Mouse (Mus musculus) limb, embryonic 15.5 days (tissue): ENCODE results near the gene Kdelr1. TPM values are rescaled to one million over a fixed set of nuclear protein-coding genes. Genes with fewer than 3 reads are reported as not detected.

ENCODE experiments used
- ATAC-seq: fragments of 200-750 bp; cut with Nextera tagmentation; 2 replicates; pipeline ENCODE4 v1.8.0; 2017; ENCODE audit warnings: low read depth, moderate TSS enrichment; ENCODE audit not compliant: insufficient number of reproducible peaks, low FRiP score, low TSS enrichment
- H3K27ac ChIP-seq: fragments of 300-500 bp; sonication (generic); 2 replicates; pipeline ENCODE4 v1.5.1; 2015; ENCODE audit warnings: moderate library complexity, mild to moderate bottlenecking, inconsistent platforms
- H3K27me3 ChIP-seq: fragments of 300-500 bp; sonication (generic); 2 replicates; pipeline ENCODE4 v1.6.1; 2015; ENCODE audit warnings: inconsistent platforms
- H3K36me3 ChIP-seq: fragments of 300-500 bp; sonication (generic); 2 replicates; pipeline ENCODE4 v1.6.1; 2015; ENCODE audit warnings: inconsistent platforms
- H3K4me1 ChIP-seq: fragments of 300-500 bp; sonication (generic); 2 replicates; pipeline ENCODE4 v1.6.1; 2015; ENCODE audit warnings: inconsistent platforms
- H3K4me2 ChIP-seq: fragments of 300-500 bp; sonication (generic); 2 replicates; pipeline ENCODE4 v1.6.1; 2015; ENCODE audit warnings: mild to moderate bottlenecking, inconsistent platforms
- H3K4me3 ChIP-seq: fragments of 300-500 bp; sonication (generic); 2 replicates; pipeline ENCODE4 v1.5.1; 2015; ENCODE audit warnings: mild to moderate bottlenecking, inconsistent platforms
- H3K9ac ChIP-seq: fragments of 300-500 bp; sonication (generic); 2 replicates; pipeline ENCODE4 v1.6.1; 2015; ENCODE audit warnings: inconsistent platforms
- H3K9me3 ChIP-seq: fragments of 300-500 bp; sonication (generic); 2 replicates; pipeline ENCODE4 v1.6.1; 2016; ENCODE audit warnings: inconsistent platforms
- WGBS: fragments of 180-500 bp; shearing (Covaris S2); methylation state at CpG from one replicate; pipeline ENCODE4 v1.1.7; 2015; 5-methylcytosine and 5-hydroxymethylcytosine counted together
- polyA plus RNA-seq: library from polyadenylated mRNA; unstranded; fragments of >200 nt; fragmentation: Nextera tagmentation; extraction: Ambion mirVana; gene quantifications from 2 replicates; pipeline ENCODE4 v1.2.1, GENCODE M21; 2015

Kdelr1 gene
- polyA plus RNA-seq, 1 experiment from 2014 or later, result 97.8 TPM

GRCm38 (mm10) chr7:45901562-45901961 is 29.0 kb downstream of the Kdelr1 start:
- Histone ChIP-seq H3K4me1 (peaks cover 6% of the 10 kb centered on the region; the same call in 1 of the 2 replicates), H3K4me2 (no peak overlapping the region), H3K9ac (no peak overlapping the region), H3K9me3 (no peaks in the 10 kb centered on the region), H3K36me3 (no peaks in the 10 kb centered on the region), H3K27ac (no peak overlapping the region), H3K4me3 (no peak overlapping the region), H3K27me3 (no peaks in the 10 kb centered on the region)
- no peak for ATAC-seq
- 51% methylated on average over 5 of the region's 5 CpGs for WGBS

- no peaks in the 10 kb centered on the region for H3K27me3 ChIP-seq
- WGBS, result 57% methylated on average over 12 of the region's 12 CpGs
- no peak overlapping the region for H3K9ac ChIP-seq
- H3K36me3 ChIP-seq, result no peaks in the 10 kb centered on the region
- no peak for ATAC-seq
- no peak overlapping the region for H3K4me2 ChIP-seq
- H3K9me3 ChIP-seq, result no peaks in the 10 kb centered on the region
- H3K4me1 ChIP-seq, result peaks cover 1% of the 10 kb centered on the region; the same call in 1 of the 2 replicates
- no peak overlapping the region for H3K4me3 ChIP-seq
- H3K27ac ChIP-seq, result no peak overlapping the region
These were observed 30.0 kb downstream of the Kdelr1 start for GRCm38 (mm10) chr7:45902481-45903002.

- 84% methylated on average over 9 of the region's 9 CpGs for WGBS
- H3K4me2 ChIP-seq, result no peak overlapping the region
These were observed 34.0 kb downstream of the Kdelr1 start for GRCm38 (mm10) chr7:45906622-45907021.

GRCm38 (mm10) chr7:45908384-45908783 is 35.8 kb downstream of the Kdelr1 start:
- no peaks in the 10 kb centered on the region for H3K9me3 ChIP-seq
- no peaks in the 10 kb centered on the region for H3K27me3 ChIP-seq
- peaks cover 27% of the 10 kb centered on the region for H3K36me3 ChIP-seq
- H3K9ac ChIP-seq, result no peak overlapping the region
- no peak overlapping the region for H3K4me2 ChIP-seq
- H3K27ac ChIP-seq, result no peak overlapping the region
- no peaks in the 10 kb centered on the region for H3K4me1 ChIP-seq
- ATAC-seq, result no peak
- no peak overlapping the region for H3K4me3 ChIP-seq

More at GRCm38 (mm10) chr7:45906622-45907021, 34.0 kb downstream of the Kdelr1 start:
- no peak overlapping the region for H3K27ac ChIP-seq
- H3K4me1 ChIP-seq, result no peaks in the 10 kb centered on the region
- H3K9me3 ChIP-seq, result no peaks in the 10 kb centered on the region
- H3K36me3 ChIP-seq, result peaks cover 24% of the 10 kb centered on the region
- H3K9ac ChIP-seq, result no peak overlapping the region
- ATAC-seq, result no peak
- no peak overlapping the region for H3K4me3 ChIP-seq
- H3K27me3 ChIP-seq, result no peaks in the 10 kb centered on the region

GRCm38 (mm10) chr7:45909145-45909544 is 36.6 kb downstream of the Kdelr1 start:
- H3K36me3 ChIP-seq, result peaks cover 27% of the 10 kb centered on the region

GRCm38 (mm10) chr7:45914067-45914466 is 41.5 kb downstream of the Kdelr1 start:
- Histone ChIP-seq H3K9me3 (no peaks in the 10 kb centered on the region), H3K4me1 (peaks cover 43% of the 10 kb centered on the region), H3K4me3 (no peak overlapping the region), H3K9ac (no peak overlapping the region), H3K36me3 (peaks cover 32% of the 10 kb centered on the region), H3K4me2 (no peak overlapping the region), H3K27me3 (no peaks in the 10 kb centered on the region), H3K27ac (0 out of 2 replicates have a peak overlapping the region, but pooled peaks have one; percentile 59)
- 82% methylated on average over 6 of the region's 6 CpGs for WGBS
- no peak for ATAC-seq

More at GRCm38 (mm10) chr7:45909145-45909544, 36.6 kb downstream of the Kdelr1 start:
- no peak overlapping the region for H3K4me2 ChIP-seq
- H3K4me3 ChIP-seq, result no peak overlapping the region
- 93% methylated on average over 16 of the region's 16 CpGs for WGBS
- no peak for ATAC-seq
- H3K4me1 ChIP-seq, result peaks cover 2% of the 10 kb centered on the region; the same call in 1 of the 2 replicates
- H3K27me3 ChIP-seq, result no peaks in the 10 kb centered on the region
- no peaks in the 10 kb centered on the region for H3K9me3 ChIP-seq
- no peak overlapping the region for H3K27ac ChIP-seq
- no peak overlapping the region for H3K9ac ChIP-seq

GRCm38 (mm10) chr7:45915011-45915410 is 42.4 kb downstream of the Kdelr1 start:
- Histone ChIP-seq H3K9me3 (no peaks in the 10 kb centered on the region), H3K27me3 (no peaks in the 10 kb centered on the region), H3K36me3 (peaks cover 29% of the 10 kb centered on the region), H3K27ac (no peak overlapping the region), H3K4me2 (no peak overlapping the region), H3K4me3 (no peak overlapping the region), H3K9ac (no peak overlapping the region), H3K4me1 (peaks cover 52% of the 10 kb centered on the region)
- 86% methylated on average over 5 of the region's 5 CpGs for WGBS
- no peak for ATAC-seq

- WGBS, result 29% methylated on average over 26 of the region's 26 CpGs
These were observed 43.8 kb downstream of the Kdelr1 start for GRCm38 (mm10) chr7:45916056-45917003.

GRCm38 (mm10) chr7:45917004-45917704 is 44.6 kb downstream of the Kdelr1 start:
- Histone ChIP-seq H3K4me2 (peak overlapping the region; percentile 62), H3K4me1 (peaks cover 69% of the 10 kb centered on the region), H3K9ac (0 out of 2 replicates have a peak overlapping the region, but pooled peaks have one; percentile 14), H3K9me3 (no peaks in the 10 kb centered on the region), H3K36me3 (peaks cover 20% of the 10 kb centered on the region), H3K4me3 (peak overlapping the region; percentile 40), H3K27me3 (no peaks in the 10 kb centered on the region), H3K27ac (peak overlapping the region; percentile 94)
- 14% methylated on average over 13 of the region's 13 CpGs for WGBS
- ATAC-seq, result no peak

More at GRCm38 (mm10) chr7:45916056-45917003, 43.8 kb downstream of the Kdelr1 start:
- Histone ChIP-seq H3K36me3 (peaks cover 20% of the 10 kb centered on the region), H3K9ac (peak overlapping the region; percentile 31), H3K27me3 (no peaks in the 10 kb centered on the region), H3K27ac (peak overlapping the region; percentile 94), H3K4me1 (peaks cover 61% of the 10 kb centered on the region), H3K4me3 (peak overlapping the region; percentile 40), H3K9me3 (no peaks in the 10 kb centered on the region), H3K4me2 (peak overlapping the region; percentile 62)
- ATAC-seq, result peak; percentile 84

GRCm38 (mm10) chr7:45917926-45918325 is 45.4 kb downstream of the Kdelr1 start:
- peaks cover 77% of the 10 kb centered on the region for H3K4me1 ChIP-seq
- H3K27ac ChIP-seq, result peak overlapping the region; percentile 94
- 77% methylated on average over 15 of the region's 15 CpGs for WGBS
- H3K9ac ChIP-seq, result 0 out of 2 replicates have a peak overlapping the region, but pooled peaks have one; percentile 14
- peak overlapping the region; percentile 62; the same call in 1 of the 2 replicates for H3K4me2 ChIP-seq
- H3K36me3 ChIP-seq, result peaks cover 20% of the 10 kb centered on the region
- no peaks in the 10 kb centered on the region for H3K27me3 ChIP-seq
- no peak overlapping the region for H3K4me3 ChIP-seq
- no peaks in the 10 kb centered on the region for H3K9me3 ChIP-seq
- ATAC-seq, result no peak

GRCm38 (mm10) chr7:45919083-45919671 is 46.6 kb downstream of the Kdelr1 start:
- H3K27ac ChIP-seq, result peak overlapping the region; percentile 95
- peak overlapping the region; percentile 70 for H3K4me2 ChIP-seq
- H3K4me1 ChIP-seq, result peaks cover 80% of the 10 kb centered on the region
- 72% methylated on average over 14 of the region's 14 CpGs for whole genome bisulfite sequencing
- ATAC-seq, result no peak
- peaks cover 17% of the 10 kb centered on the region for H3K36me3 ChIP-seq
- 0 out of 2 replicates have a peak overlapping the region, but pooled peaks have one; percentile 18 for H3K9ac ChIP-seq
- H3K4me3 ChIP-seq, result peak overlapping the region; percentile 60
- no peaks in the 10 kb centered on the region for H3K9me3 ChIP-seq
- no peaks in the 10 kb centered on the region for H3K27me3 ChIP-seq
